Mouse (Mus musculus) heart, adult 9 months (tissue): ENCODE measurements at regions not wholly inside any gene's neighbourhood (a gene's known extent, or its start where the extent isn't known, plus 50 kb on each side); places are given as distances from the start of the nearest gene placed in this dataset.
A peak's percentile ranks its signal among the peaks of the same experiment; 100 is the strongest.

ENCODE experiments used
- DNase-seq, 2 experiments: peaks; one replicate each; pipeline ENCODE4 v3.0.0; 2022; ENCODE audit warnings: low spot score in 2 of 2

DNA sequence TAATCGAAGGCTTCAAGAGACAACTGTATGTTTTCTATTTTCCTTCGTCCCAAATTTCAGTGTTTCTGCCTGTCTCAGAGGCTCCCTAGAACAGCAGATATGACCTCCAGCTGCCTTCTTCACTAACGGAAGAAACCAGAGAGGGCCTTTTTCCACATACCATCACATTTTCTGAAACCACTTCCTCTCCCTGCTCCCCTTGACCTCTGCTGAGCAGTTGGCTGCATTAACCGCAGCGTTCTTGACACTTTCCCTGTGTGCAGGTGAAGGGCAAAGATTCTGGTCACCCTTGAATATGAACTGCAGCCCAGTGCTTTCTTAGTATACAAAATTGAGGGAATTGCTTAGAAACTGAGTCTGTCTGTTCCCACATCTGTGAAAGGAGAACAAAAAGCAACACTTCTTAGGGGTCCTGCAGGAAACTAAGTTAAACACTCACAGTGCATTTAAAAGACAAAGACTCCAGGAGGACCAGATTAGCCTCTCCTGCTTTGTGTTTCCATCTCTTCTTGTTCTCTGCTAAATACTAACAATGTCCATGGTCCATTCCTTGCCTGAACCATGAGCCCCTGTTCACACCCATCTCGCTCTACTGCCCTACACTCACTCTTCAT is 98.4 kb downstream of the Akap11 start:
- no peak for DNase-seq

DNA sequence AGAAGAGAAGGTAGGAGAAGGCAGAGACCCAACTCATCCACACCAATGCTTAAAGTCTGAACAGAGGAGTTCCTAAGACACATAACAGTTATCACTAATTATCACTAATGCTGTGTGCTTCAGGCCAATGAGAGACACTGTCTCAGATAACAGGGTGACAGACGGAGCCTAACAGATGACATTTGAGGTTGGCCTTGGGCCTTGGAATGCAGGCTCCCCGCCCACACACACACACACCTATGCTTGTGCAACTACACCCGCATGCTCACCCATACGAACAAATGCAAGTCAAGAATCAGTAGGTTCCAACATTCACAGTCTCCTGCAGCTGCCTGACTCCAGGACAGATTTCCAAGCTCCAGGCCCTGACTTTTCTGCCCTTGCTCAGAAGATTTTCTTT is 100.0 kb downstream of the Akap11 start:
- DNase-seq, result no peak

DNA sequence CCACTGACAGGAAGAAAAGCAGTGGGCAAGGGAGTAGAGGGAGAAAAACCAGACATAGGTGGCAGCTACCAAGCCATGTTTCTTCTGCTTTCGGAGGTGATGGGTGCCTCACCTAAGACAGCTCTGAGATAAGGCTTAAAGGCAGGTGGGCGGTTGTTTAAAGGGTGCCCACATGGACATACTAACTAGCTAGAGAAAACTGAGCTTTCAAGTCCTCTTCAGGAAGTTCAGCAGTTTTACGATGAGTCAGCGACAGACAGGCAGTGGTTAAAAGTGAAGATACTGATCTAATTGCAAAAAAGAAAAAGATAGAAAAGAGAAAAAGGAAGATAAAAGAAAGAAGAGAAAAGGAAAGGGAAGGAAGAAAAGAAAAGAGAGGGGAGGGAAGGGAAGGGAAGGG is 100.6 kb downstream of the Akap11 start:
- DNase-seq, result no peak

DNA sequence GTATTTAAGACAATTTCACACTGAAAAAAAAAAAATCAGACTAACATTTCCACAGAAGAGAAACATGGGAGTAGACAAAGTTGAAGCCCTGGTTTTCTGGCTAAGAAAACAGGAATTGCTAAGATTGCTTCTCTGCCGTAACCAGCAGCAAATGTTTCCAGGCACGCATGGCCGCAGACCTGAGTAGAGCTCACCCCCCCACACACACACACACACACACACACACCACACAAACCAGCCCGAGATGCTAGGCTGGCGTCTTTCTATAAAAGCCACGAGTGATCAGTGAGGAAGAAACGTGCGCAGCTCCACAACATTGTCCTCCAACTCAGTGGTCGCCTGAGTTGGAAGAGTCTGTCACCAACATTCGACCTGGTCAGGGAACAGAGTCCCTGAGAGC is 101.0 kb downstream of the Akap11 start:
- no peak for DNase-seq

DNA sequence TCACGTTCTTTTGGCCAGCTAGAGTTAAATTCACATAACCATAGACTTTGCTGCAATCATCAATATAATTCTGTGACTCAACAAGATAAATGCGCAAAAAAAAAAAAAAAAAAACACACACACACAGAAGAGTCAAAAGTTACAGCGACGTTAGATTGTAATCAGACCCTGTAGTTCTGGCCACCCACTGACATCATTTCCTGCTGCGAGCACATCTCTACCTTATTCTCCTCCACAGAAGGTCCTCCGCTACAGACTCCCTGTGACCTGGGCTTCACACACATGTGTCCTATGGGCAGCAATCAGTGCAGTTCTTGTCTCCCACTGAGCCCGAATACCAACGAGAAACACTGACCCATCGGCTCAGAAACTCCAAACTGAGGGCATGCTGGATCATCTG is 101.9 kb downstream of the Akap11 start:
- no peak for DNase-seq

DNA sequence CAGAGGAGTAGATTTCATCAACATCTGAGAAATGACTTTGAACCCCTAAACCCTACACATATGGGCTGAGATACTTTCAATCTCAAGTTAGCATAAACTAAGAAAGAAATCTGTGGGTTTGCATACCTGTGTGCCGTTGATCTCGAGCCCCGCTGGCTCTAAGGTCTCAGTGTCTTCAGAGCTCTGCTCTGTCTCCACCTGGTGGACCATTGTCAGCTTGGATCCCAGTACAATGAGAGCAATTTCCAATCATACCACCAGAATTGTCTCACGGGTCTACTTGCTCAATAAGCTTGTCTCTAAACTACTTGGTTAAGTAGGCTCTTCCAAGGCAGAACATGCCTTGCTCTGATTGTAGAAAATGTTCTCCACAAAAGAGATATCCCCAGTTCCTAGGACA is 102.5 kb downstream of the Akap11 start:
- DNase-seq, result no peak

DNA sequence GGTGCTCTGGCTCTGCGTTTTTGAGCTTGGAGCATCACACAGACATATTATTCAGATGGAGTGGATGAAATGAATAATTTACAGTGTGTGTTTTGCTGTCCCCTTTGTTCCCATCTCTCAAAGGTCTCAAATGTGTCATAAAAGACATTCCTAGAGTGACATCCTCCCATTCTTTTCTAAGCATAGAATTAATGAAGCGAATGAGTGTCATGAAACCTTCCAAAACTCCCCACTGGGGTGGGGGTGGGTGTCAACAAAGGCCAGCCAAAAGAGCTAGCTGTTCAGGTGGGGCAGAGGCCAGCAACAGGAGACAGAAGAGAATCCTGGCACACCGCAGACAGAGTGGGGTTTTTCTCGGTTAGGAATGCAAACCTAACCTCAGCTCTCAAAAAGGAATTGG is 104.1 kb downstream of the Akap11 start:
- DNase-seq, result no peak

DNA sequence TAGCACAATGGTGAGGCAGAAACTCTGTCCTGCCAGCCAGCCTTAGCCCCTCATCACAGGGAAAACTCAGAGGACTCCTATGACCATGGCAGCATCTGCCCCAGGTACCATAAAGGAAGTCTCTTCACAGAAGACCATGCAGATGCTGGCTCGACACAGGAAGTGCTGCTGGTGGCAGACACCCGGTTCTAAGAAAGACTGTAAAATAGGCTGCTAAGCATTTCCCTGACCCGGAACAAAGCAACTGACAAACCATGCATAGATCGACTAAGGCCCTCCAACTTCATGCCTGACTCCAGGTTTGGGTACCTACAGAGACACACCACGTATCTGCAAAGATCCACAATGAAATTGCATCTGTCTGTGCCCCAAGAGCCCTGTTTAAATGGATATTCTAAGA is 104.7 kb downstream of the Akap11 start:
- DNase-seq, result no peak

DNA sequence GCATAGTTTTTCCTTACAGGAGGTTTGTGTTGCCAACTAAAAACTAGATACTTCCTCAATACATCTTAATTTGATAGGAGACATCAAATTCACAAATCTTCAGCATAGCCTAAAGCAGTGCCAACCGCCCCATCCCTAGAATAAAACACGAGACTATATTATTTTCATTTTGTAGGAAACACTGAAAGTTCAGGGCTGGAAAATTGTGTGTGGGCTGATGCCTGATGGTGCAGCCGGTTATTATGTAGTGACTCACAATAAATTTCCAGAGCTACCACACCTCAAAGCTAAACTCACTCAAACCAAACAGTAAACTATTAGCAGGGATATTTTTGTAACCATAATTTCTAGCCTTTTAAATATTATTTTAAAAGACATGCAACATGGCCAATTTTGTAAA is 105.2 kb downstream of the Akap11 start:
- DNase-seq, result no peak

DNA sequence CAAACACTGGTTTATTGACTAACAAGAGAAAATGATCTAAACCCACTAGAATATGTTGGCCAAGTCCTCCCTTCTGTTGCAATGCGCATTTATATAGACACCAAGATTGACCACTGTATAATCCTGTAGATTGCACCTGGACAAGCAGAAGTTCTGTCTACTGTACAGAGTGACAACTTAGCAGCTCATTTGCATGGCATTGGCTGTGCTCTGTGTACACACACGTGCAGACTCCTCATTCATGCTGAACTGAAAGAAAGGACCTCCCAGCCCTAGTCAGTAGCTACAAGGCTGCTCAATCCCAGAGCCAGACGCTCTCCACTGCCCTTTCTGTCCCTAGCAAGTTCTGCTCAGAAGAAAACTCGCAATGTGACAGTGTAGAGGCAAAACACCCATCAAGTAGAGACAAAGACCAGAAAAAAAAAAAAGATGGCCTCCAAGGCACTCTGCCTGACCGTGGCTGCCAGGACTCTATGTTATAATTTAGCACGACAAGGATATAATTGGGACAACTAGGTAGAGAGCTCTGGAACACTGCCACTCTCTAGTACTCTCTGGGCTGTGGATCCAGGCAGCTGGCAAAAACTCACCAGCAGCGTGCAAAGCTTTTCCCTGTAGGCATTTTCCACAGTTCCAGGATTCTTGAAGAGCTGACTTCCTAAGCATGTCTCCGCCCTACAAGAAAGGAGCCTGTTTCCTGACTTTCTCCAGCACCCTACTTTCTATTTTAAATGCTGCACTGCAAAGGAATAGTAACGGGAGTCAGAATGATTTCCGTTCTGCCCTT is 108.2 kb downstream of the Akap11 start:
- DNase-seq, result peak in 1 of 2 experiments; percentile 8

DNA sequence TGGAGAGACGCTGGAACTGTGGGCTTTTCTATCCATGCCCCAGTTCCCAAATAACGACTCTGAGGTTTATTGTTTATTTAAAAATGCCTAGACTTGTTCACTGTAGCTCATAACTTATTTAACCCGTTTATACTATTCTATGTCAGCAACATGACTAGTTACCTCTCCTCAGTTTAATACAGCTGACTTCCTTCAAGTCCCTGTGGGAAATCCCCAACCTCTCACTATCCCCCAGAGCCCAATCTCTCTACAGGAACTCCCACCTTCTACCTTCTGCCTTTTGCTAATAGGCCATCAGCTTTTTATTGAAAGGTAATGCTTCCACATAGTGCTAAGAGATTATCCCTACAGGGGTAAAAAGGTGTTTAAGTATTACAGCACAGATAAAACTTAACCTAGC is 109.5 kb downstream of the Akap11 start:
- DNase-seq, result no peak

DNA sequence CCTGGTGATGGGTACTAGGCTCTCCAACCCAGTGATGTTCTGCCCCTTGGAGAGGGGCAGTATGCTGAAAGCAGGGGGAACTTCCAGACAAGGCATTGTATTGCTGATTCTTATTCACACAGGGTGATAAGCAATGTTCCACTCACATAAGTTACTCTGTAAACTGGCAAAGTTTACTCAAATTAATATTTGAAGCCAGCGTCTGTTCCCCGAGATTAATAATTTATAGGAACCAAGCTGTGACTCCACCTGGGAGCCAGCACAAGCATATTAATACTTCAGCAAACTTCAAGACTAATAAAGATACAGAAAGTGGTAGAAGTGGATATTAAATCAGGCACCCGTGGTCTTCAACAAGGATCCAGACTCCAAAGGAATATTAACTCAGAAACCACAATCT is 114.0 kb downstream of the Akap11 start:
- no peak for DNase-seq

DNA sequence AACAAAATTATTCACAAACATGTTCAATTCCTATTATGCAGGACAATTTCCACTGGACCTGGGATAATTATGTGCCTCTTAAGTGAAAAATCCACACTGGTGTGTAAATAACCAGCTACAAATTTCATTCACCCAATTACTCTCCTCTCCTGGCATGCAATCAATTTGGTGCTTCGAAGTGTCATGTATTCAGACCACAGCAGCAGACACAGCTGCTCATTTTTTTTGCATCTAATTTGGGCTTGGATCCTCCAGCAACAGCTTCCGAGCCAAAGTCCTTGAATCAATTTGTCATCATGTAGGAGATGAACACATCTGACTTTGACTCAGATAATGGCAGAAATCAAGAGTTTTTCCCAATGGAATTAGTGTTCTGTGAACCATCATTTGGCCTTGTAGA is 113.1 kb upstream of the Tnfsf11 start:
- DNase-seq, result no peak

DNA sequence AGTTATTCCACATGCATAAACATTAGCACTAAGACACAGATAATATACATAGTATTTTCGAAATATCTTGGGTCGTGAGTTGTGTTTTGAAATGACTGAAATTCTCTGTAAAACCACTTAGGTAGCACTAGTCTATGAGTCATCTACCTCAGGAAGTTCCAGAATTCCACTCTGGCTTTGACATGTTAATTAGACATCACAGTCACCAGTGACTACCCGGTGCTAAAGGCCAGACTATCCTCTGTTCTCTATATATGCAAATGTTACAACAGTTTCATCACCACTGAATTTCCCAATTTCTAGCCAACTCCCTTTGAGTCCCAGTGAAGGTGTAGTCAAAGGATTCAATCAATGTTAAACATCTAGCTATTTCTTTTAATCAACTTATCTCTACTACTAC is 112.3 kb upstream of the Tnfsf11 start:
- no peak for DNase-seq

DNA sequence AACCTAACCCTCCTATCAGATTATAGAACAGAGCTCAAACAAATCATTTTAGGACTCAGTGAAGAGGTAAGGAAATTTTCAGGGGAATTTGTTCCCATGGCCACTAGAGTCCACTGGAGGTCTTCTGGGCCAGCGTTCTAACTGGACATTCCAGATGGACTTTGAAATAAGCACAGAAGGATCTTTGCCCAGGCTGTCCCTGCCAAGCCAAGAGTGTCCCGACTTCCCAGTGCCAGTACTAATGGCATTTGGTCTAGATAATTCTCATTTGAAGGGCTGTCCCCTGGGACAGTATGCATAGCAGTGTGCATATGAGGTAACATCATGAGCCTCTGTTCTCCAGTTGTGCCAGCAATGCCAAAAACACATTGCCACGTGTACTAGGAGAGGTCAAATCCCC is 97.7 kb upstream of the Tnfsf11 start:
- no peak for DNase-seq

DNA sequence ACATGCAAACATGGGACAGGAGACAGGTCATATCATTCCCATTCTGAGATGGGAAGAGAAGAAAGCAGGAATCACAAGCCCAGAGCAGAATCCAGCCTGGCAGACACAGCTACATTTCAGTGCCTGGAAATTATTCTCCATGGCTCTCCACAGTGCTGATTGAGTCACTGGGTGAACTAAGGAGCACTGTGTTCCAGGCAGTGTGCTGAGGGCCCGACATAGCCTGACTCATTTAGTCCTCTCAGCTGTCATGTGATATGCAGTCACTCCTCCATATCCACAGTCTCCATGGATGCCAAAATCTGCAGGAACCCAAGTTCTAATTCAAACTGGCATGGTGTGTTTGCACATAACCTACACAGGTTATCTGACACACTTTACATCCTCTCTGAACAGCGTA is 90.1 kb upstream of the Tnfsf11 start:
- DNase-seq, result no peak

DNA sequence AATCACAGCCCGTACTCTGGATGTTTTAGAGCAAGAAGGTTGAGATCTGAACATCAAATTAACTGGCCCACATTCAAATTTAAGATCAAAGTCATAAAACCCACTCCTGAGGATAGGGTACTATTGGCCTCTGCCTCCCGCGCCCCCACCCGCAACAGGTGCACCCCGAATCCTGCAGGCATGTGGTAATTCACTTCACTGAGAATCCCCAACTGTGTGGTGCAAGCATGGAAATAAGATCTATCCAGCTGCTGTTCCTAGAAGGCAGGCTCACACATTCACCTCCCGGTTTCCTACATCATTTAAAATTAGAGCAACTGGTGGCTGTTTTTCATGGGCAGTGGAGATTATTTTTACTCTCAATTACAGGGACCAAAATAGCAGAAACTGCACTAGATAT is 87.8 kb upstream of the Tnfsf11 start:
- DNase-seq, result no peak

DNA sequence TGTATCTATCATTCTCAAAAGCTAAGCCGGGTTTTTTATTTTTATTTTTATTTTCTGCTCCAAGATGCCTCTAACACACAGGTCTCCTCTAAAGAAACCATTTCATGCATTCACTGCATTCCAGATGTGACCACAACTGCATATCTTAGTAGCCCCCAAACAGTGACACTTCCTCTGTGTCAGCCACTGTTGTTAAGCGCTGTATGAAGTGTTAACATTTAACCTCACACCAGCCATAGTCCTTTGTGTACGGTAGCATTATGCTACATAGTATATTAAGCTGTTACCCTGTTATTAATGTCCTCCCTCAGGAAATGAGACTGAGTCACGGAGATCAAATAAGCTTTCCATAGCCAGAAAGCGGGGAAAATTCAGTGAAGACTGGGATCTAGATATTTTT is 79.2 kb upstream of the Tnfsf11 start:
- DNase-seq, result no peak

DNA sequence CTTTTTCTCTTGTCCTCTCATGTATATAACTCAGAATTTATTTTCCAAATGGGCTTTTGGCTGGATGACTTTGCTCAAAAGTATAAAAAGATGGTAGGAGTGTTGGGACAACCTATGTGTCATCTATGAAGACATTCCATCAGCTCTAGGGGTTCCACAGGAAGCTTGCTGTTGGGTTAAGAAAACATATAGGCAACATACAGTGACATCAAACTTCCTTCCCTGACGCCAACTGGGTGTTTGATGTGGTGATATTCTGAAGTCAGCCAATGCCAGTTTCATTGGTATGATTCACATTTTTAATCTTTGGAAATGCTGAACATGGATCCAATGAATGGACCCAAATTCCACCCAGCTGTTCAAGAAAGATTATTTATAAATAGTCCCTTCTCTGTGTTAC is 76.5 kb upstream of the Tnfsf11 start:
- DNase-seq, result no peak

DNA sequence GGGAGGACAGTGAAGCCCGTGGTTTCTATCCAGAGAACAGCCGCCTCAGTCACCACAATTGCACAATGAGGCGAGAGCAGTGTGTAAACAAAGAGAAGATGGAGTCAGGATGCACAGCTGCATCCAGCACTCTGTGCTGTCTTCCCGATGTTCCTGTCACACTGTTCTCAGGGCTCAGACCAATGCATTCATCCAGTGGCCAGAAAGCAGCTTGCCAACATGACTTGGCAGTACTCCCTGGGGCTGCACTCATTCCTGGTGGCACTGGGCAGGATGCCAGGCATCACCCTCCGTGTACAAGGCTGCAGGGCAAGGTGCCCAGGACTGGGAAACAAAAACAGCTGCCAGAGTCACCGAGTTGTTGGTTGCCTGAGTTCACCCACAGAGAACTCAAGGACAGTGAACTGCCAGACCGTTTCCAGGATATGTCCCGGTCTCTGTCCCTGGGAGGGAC is 75.4 kb upstream of the Tnfsf11 start:
- peak; percentile 88 to 94 for DNase-seq

DNA sequence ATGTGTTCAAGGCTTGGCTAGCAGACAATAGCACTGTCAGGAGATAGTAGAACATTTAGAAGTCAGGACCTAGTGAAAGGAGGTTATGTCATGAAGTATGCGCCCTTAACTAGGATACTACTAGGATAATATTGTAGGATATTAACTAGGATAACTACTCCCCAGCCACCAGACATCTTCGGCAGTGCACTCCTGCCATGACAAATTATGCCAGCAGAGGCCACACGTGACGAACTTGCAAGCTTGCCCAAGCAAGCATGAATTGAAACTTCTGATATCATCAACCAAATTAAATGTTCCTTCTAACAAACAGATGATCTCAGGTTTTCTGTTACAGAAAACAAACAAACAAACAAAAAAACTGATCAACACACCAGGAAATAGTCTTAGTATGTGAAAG is 72.2 kb upstream of the Tnfsf11 start:
- DNase-seq, result no peak

DNA sequence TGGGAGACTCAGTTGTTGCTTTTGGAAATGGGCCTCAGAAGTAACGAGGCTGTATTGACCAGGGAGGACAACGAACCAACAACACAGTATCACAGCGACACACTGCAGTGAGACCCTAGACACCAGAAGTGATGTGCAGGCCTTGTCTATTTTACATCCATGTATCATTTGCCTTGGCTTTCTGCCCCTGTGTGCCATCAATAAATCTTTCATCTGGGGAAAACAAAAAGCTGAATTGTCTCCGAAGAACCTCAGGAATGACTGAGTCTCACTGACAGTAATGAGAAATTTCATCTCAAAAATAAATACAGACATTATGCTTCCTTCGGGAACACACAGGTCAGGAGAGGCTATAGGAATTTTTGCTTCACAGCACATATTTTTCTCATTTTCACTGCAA is 68.7 kb upstream of the Tnfsf11 start:
- no peak for DNase-seq

DNA sequence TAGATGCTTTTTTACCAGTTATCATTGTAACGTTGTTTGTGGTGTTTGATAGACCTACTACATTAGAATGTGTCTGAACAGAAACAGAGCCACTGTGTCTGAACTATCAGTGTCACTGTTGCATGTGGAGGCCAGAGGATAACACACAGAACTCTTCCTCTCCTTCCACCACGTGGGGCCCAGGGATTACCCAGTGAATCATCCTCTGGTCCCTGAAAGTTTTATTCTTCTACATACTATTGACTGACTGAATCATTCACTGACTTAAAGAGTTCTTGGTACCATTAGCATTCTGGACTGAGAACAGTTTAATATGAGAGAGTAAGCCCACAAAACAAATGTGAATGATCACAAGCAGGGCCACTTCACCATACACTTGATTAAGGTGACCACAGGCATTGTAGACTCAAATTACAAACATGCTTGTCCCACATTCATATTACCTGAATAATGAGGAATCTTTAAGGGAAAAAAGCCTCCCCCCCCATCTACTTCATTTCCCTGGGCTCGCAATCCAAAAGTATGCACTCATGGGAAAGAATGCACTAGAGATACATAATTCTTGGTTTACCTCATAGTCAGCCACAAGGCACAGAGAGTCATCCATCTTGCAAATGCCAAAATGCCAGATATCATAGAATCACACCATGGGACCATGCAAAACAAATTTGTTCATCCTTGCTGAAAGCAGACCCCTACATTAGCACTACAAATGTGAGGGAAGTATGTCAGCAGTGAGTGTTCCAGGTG is 68.1 kb upstream of the Tnfsf11 start:
- DNase-seq, result no peak
